Mouse (Mus musculus): Measurements from ENCODE around the gene Nmb.

GRCm38 (mm10) chr7:80865521-80865920 lies 39.4 kb downstream of the Nmb start:
- TF ChIP-seq POLR2A (IDR thresholded peaks at IDR 0.05; ENCODE audit: insufficient read depth, low read depth, low read length), result no peak
- TF ChIP-seq EP300 (IDR thresholded peaks at IDR 0.05; ENCODE audit: insufficient read depth, low read depth, low read length), result no peak
- no peak for TF ChIP-seq CTCF (IDR thresholded peaks at IDR 0.05)

Data from heart, adult 2 months (tissue).